In genomic region chr7:79568937-79569535, GRCm38 (mm10) we compare ENCODE assay signal across 10 mouse cellular contexts. TPM values are rescaled to one million over a fixed set of nuclear protein-coding genes. Genes with fewer than 3 reads are reported as not detected.
A peak's percentile ranks its signal among the peaks of the same experiment; 100 is the strongest.
DNase-seq lines count a peak whose midpoint lies in the region; ATAC-seq and TF ChIP-seq lines count a peak whose summit lies in the region.
"Had no signal": no experiment of that assay in that cellular context is flagged by ENCODE, and none has a peak within 500 bp of the region (broad histone marks: within the 10 kb centered on the region; RNA-seq: fewer than 3 reads in every experiment).

No protein-coding gene starts in this region.

- WGBS in hindbrain, embryonic 13.5 days: 51% methylated on average over 4 of the region's 4 CpGs
- WGBS in hindbrain, embryonic 11.5 days: 56% methylated on average over 4 of the region's 4 CpGs
- WGBS in liver, postnatal 0 days (ENCODE audit: insufficient replicate concordance): 25% methylated on average over 4 of the region's 4 CpGs
- 46% methylated on average over 4 of the region's 4 CpGs for WGBS in hindbrain, embryonic 15.5 days

- peak overlapping the region; percentile 30; the same call in 1 of the 2 replicates for H3K27ac ChIP-seq in hindbrain, embryonic 13.5 days
- H3K27ac ChIP-seq in hindbrain, embryonic 11.5 days (ENCODE audit: low read depth, low read length): no peak overlapping the region
- no peak overlapping the region for H3K27ac ChIP-seq in liver, postnatal 0 days (ENCODE audit: low read depth)
- peak overlapping the region; percentile 62; the same call in 1 of the 2 replicates for H3K27ac ChIP-seq in cortical plate, adult 2 months (ENCODE audit: insufficient read depth, low read length)
- H3K27ac ChIP-seq in hindbrain, embryonic 15.5 days (replicated peaks): peak overlapping the region; percentile 77
- H3K27ac ChIP-seq: gastrocnemius, adult 2 months; liver, embryonic 14.5 days had no signal

- H3K4me3 ChIP-seq in hindbrain, embryonic 13.5 days: no peak overlapping the region
- H3K4me3 ChIP-seq in hindbrain, embryonic 11.5 days (ENCODE audit: low read depth, low read length): no peak overlapping the region
- H3K4me3 ChIP-seq in liver, postnatal 0 days (ENCODE audit: low read depth, low read length): no peak overlapping the region
- H3K4me3 ChIP-seq in cortical plate, adult 2 months (ENCODE audit: insufficient read depth, low read length): no peak overlapping the region
- no peak overlapping the region for H3K4me3 ChIP-seq in hindbrain, embryonic 15.5 days
- H3K4me3 ChIP-seq: gastrocnemius, adult 2 months; myocyte had no signal

- TF ChIP-seq POLR2A in cortical plate, adult 2 months (IDR thresholded peaks at IDR 0.05; ENCODE audit: extremely low read depth, insufficient read depth, low read length): no peak

- peaks cover 27% of the 10 kb centered on the region for H3K27me3 ChIP-seq in hindbrain, embryonic 13.5 days
- 0 out of 2 replicates have a peak, but pooled peaks cover 2% of the 10 kb centered on the region for H3K27me3 ChIP-seq in hindbrain, embryonic 11.5 days (ENCODE audit: control insufficient read depth, insufficient read depth, low read length)
- H3K27me3 ChIP-seq in liver, postnatal 0 days (ENCODE audit: insufficient read depth, low read length): no peaks in the 10 kb centered on the region
- H3K27me3 ChIP-seq in hindbrain, embryonic 15.5 days: no peaks in the 10 kb centered on the region

- H3K4me1 ChIP-seq in hindbrain, embryonic 13.5 days (replicated peaks): peaks cover 21% of the 10 kb centered on the region
- H3K4me1 ChIP-seq in hindbrain, embryonic 11.5 days (replicated peaks; ENCODE audit: control insufficient read depth, insufficient read depth, low read length): 0 out of 2 replicates have a peak, but pooled peaks cover 4% of the 10 kb centered on the region
- H3K4me1 ChIP-seq in liver, postnatal 0 days (ENCODE audit: insufficient read depth): peaks cover 4% of the 10 kb centered on the region
- no peaks in the 10 kb centered on the region; the same call in 1 of the 2 replicates for H3K4me1 ChIP-seq in cortical plate, adult 2 months (ENCODE audit: control insufficient read depth, insufficient read depth, low read length)
- H3K4me1 ChIP-seq in hindbrain, embryonic 15.5 days (replicated peaks): peaks cover 6% of the 10 kb centered on the region; the same call in 1 of the 2 replicates

- TF ChIP-seq CTCF in liver, postnatal 0 days (IDR thresholded peaks at IDR 0.05; ENCODE audit: low read depth): peak; percentile 25
- no peak for TF ChIP-seq CTCF in cortical plate, adult 2 months (IDR thresholded peaks at IDR 0.05; ENCODE audit: extremely low read depth, insufficient read depth, low read length)

- H3K9ac ChIP-seq in hindbrain, embryonic 13.5 days: no peak overlapping the region
- no peak overlapping the region for H3K9ac ChIP-seq in hindbrain, embryonic 11.5 days (ENCODE audit: low read depth, low read length)
- no peak overlapping the region for H3K9ac ChIP-seq in liver, postnatal 0 days (replicated peaks)
- no peak overlapping the region for H3K9ac ChIP-seq in hindbrain, embryonic 15.5 days
- H3K9ac ChIP-seq: liver, embryonic 14.5 days had no signal

- no peak for TF ChIP-seq EP300 in liver, postnatal 0 days (IDR thresholded peaks at IDR 0.05; ENCODE audit: low read depth)

- no peaks in the 10 kb centered on the region for H3K36me3 ChIP-seq in hindbrain, embryonic 13.5 days
- no peaks in the 10 kb centered on the region for H3K36me3 ChIP-seq in hindbrain, embryonic 11.5 days (ENCODE audit: control insufficient read depth, insufficient read depth, low read length)
- no peaks in the 10 kb centered on the region for H3K36me3 ChIP-seq in liver, postnatal 0 days (replicated peaks; ENCODE audit: insufficient read depth, low read length)
- no peaks in the 10 kb centered on the region for H3K36me3 ChIP-seq in hindbrain, embryonic 15.5 days

- ATAC-seq in hindbrain, embryonic 13.5 days (ENCODE audit: low FRiP score): no peak
- ATAC-seq in hindbrain, embryonic 11.5 days (ENCODE audit: low FRiP score): no peak
- ATAC-seq in liver, postnatal 0 days: peak; percentile 23; the same call in 1 of the 2 replicates
- peak; percentile 81 for ATAC-seq in hindbrain, embryonic 15.5 days (ENCODE audit: low FRiP score, low read depth)

- H3K4me2 ChIP-seq in hindbrain, embryonic 13.5 days: no peak overlapping the region
- H3K4me2 ChIP-seq in hindbrain, embryonic 11.5 days (replicated peaks; ENCODE audit: low read depth, low read length): no peak overlapping the region
- H3K4me2 ChIP-seq in liver, postnatal 0 days (ENCODE audit: low read depth, low read length): no peak overlapping the region
- H3K4me2 ChIP-seq in hindbrain, embryonic 15.5 days: no peak overlapping the region

- no peak for DNase-seq in hindbrain, embryonic 11.5 days (ENCODE audit: low spot score)
- peak; percentile 32 for DNase-seq in liver, postnatal 0 days
- no peak for DNase-seq in liver
- DNase-seq in thymus, adult 18-20 months: no peak
- DNase-seq: gastrocnemius, adult 2 months had no signal

- H3K9me3 ChIP-seq in hindbrain, embryonic 13.5 days: no peaks in the 10 kb centered on the region
- no peaks in the 10 kb centered on the region for H3K9me3 ChIP-seq in hindbrain, embryonic 11.5 days (ENCODE audit: control insufficient read depth, low read length)
- no peaks in the 10 kb centered on the region for H3K9me3 ChIP-seq in liver, postnatal 0 days (ENCODE audit: low read length)
- no peaks in the 10 kb centered on the region for H3K9me3 ChIP-seq in hindbrain, embryonic 15.5 days

RNA-seq across cellular contexts. Expression of gene Rhcg, which starts 48.4 kb away (rescaled TPM):
- 4.8 and 5.2 TPM in 2 replicates for polyA plus RNA-seq in hindbrain, embryonic 13.5 days (2015; fragmentation: Nextera tagmentation; extraction: Ambion mirVana)
- 1.4 and 2.7 TPM in 2 replicates for polyA plus RNA-seq in hindbrain, embryonic 11.5 days (2014; fragmentation: Nextera tagmentation; extraction: Ambion mirVana)
- polyA plus RNA-seq in liver, postnatal 0 days (2015; fragmentation: Nextera tagmentation; extraction: Ambion mirVana): 0.20 TPM in 1 of 2 replicates, not detected in the other
- 0.38 and 0.59 TPM in 2 replicates for polyA plus RNA-seq in cortical plate, adult 2 months (2012; rRNA removed)
- 4.0 and 5.1 TPM in 2 replicates for polyA plus RNA-seq in hindbrain, embryonic 15.5 days (2015; fragmentation: Nextera tagmentation; extraction: Ambion mirVana)
- polyA plus RNA-seq: myocyte had no signal

Comparison
In these comparisons a context has a peak if more than half of its experiments do, and no peak if none do; other contexts are left out.
1. ATAC-seq: peak in liver, postnatal 0 days (single experiment) and hindbrain, embryonic 15.5 days (single experiment); none in hindbrain, embryonic 13.5 days (single experiment) and hindbrain, embryonic 11.5 days (single experiment).
2. H3K27ac ChIP-seq: peak in hindbrain, embryonic 13.5 days (single experiment), cortical plate, adult 2 months (single experiment) and hindbrain, embryonic 15.5 days (single experiment); none in hindbrain, embryonic 11.5 days (single experiment) and liver, postnatal 0 days (single experiment).